Mouse (Mus musculus) monocyte, adult 2 months (primary cell): ENCODE data around the gene Gm11232.

Experiments used
- DNase-seq, 2 experiments: peaks; one replicate each; pipeline ENCODE4 v3.0.0; 2022; ENCODE audit warnings: low spot score in 2 of 2, low read depth in 1 of 2

Gm11232 gene

DNA sequence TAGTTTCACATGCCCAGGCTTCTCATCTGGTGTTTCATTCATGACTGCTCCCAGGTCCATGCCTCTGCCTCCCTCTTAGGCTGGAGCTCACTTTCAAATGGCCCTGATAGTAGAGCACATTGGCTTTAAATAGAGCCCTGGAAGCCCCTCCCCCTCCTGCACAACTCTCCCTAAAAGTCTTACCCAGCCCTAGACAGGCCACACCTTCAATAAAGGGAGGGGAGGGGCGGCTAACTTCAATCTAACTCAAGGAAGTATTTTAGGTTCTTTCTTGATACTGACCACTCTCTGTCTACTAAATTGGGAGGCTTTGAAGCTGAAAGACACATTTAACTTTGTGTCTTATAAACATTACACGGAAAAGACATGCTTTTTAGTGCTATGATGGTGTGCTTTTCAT, at the start of gene Gm11232:
Gene Gm11232, minus strand, starts transcription at position 101 of the 400 bp plus-strand sequence.
- no peak for DNase-seq

DNA sequence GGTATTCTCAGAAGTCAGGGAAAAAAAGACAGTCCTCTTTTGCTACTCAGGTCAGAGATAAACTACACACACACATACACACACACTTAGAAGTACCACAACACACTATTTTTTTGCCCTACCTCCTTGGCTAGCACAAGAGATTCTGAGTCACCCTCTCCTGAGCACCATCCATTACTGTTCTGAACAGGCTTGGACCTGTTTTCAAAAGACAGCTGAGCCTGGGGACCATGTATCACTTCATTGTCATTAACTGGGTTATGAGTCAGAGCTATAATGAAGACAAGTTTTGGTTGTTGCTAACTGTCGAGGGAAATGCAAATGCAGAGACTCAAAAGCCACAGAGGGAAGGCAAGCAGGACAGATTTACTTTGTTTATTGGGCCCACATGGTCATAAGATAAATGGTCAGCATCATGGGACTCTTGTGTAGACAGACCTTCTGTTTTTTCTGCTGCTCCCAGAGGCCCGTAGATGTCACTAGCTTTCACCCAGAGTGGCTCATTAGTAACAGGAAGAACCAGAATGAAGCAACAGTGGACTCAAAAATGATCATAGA, 48.3 kb upstream of the Gm11232 start:
- no peak for DNase-seq

DNA sequence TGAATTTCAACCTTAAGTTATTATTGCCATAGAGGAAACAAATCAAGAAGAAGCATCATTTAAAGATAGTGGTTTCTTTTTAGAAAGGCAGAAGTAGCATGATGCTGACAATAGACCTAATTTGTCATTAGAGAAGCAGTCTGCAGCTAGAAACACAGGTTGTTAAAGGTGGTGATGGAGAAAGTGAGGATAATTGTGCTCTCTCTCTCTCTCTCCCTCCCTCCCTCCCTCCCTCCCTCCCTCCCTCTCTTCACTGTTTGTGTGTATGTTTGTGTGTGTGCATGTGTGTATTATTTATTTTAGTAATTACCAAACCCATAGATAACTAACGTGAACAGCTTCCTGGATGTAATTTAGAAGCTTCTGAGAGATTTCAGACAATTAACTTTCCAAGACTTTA, 7.8 kb upstream of the Gm11232 start:
- DNase-seq: no peak

DNA sequence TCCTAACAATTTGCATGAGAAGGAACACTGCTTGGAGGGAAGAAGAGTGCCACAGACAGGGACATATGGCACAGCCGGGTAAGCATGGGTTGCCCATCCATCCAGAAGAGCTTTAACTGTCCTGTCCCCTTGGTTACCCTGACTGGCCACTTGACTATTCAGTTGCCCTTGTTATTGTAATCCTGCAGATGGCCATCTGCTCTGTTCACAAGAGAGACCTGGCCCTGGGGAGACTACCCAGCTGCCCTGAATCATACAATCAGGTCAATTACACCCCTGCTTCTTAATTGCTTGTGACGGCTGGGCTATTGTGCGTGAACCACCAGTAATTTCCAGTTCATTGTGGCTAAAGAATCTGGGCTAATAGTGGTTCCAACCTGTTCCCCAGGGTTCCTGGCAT, 7.3 kb upstream of the Gm11232 start:
- no peak for DNase-seq

DNA sequence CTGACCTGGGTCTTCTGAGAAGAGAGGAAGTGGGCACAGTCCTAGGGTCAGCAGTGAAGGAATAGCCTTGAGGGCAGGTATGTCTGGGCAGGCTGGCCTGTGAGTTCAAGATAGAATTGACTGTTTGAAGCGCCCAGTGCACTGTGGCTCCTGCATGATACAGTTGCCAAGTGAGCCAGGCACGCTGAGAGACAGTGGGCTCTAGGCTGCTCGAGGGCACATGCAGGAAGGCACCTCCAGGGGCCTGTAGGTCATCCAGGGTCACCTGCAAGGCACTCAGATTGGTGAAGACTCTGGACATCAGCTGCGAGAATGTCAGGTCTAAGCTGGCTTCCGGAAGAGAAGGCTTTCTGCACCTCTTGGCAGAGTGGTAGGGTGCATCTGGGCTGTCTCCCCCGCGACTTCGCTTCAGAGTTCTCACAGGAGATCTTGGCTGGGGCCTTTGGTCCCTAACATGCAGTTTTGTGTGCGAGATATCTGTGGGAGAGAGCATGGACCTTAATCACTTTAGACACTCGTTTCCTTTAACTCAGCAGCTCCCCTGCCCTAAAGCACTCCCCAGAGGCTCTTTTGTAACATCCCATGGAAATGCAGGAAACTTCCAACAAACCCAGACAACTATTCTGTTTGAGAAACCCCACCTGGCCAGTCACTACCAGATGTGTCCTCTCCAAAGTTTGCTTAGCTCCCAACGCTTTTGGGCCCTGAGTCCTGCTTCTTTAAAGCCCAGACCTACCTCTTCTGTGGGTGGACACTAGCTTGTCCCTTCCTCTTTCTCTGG, 1.1 kb downstream of the Gm11232 start:
- no peak for DNase-seq

DNA sequence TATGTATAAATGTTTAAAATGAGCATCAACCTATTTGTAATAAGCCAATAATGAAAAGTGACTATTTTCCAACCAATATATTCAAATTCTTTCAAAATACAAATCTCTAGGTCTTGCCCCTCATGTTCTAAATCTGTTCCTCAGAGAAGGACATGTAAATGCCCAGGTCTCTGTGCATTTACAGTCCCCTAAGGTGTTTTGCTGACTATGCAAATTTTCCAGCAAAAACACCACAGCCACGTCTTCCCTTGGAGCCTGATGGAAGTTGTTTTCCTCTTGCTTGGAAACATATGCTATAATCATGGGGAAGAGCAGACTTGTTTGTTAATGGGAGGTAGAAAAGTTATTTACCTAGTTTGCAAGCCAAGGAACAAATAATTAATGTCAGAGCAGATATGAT, 12.0 kb downstream of the Gm11232 start:
- no peak for DNase-seq

DNA sequence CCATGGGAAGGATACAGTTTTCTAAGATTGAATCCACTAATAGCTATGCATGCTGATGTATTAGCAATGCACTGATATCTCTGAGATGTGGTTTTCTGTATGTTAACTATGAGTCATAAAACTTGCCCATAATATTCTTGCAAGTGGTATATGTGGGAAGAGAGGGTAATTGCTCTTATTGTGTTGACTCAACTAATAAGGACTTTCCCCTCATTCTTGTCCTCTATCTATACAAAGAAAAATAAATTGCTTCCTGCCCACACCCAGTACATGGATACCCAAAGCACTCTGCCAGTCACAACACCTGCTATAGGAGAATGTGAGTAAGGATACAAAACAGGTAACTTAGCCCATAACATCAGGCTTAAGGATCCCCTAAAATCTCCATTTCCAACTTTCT, 21.2 kb downstream of the Gm11232 start:
- no peak for DNase-seq

DNA sequence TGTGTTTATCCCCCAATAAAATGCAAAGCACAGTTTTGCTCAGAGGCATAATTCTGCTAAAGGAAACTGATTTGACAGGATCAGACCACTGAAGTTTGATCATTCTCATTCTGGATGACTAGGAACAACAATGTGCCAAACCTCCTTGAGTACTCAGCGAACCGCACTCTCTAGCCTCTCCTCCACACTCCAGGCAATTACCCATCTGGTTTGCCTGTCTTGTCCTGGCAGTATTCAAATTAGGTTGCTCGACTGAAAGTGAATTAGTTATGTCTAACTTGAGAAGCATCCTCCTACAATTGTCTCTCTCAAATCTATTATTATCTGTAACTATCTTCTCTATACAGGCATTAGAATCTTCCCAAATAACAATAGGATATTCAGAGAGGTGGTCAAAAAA, 22.5 kb downstream of the Gm11232 start:
- no peak for DNase-seq

DNA sequence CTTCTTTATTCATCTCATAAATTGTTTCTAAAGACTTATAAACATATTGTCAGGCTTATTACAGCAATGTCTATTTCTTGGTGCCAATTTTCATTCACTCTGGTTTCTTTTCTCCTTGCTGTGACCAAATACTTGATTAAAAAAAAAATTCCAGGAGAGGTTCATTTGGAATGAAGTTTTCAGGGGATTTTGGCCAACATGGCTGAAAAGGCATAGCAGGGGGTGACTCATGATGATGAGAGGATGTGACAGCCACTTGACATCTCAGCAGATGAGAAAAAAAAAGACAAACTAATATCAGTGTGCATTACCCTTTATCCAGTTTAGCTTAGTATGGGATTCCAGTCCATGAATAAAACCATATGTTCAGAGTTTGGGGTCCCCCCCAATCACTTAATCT, 28.4 kb downstream of the Gm11232 start:
- DNase-seq: no peak

DNA sequence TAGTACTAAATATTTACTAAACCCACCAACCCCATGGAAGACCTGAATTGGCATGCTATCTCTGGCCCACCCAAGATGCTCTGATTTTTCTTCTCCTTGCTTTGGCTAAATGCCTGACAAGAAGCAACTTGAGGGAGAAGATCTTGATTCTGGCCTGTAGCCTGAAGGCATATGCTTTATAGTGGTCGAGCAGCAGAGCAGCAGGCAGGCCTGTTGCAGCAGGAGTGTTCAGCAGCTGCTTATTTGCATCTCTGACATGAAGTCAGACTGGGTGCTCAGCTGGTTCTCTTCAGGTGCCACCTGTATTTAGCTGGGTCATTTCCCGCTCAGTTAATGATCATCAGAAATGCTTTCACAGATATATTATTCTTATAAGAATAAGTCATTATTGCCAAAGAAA, 30.2 kb downstream of the Gm11232 start:
- DNase-seq: no peak

DNA sequence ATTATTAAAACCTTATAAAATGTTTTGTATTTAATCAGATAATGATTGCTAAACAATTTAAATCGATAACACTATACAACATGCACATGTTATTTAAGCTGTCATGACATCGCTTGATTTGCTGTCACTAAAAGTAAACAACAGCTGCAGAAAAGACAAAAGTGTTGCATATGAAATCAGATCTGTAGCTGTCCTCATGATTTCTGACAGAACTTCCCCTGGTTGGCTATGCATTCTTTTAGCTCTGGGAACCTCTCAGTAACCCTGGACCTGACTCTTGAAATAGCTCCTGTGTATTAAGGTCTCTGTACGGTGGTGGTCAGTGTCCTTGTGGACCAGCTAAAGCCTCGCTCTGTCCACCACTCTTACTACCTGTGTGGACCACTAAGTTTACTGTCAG, 30.7 kb downstream of the Gm11232 start:
- DNase-seq: no peak

DNA sequence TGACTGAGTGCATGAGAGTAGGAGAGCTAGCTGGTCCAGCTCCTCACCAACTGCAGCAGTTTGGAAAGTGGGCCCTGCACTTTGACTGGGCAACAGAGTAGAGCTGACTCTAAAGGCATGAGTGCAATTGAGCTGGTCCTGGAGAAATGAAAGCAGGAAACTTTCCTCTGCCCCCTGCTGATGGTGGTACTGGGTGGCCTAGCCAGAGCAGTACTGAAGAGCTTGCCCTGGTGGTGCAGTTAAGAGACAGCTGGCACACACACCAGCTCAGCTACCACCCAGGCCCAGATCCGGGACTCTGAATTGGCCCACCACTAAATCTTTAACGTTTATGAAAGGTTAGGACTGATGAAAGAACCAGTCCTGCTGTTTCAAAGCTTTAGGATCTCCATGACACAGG, 31.9 kb downstream of the Gm11232 start:
- no peak for DNase-seq
